Mouse (Mus musculus): ENCODE measurements around the gene Mall. TPM values are rescaled to one million over a fixed set of nuclear protein-coding genes. Genes with fewer than 3 reads are reported as not detected.

Mall gene
- polyA plus RNA-seq, 1 experiment: 0.98 TPM

GRCm38 (mm10) chr2:127689239-127689638 lies 40.5 kb downstream of the Mall start:
- TF ChIP-seq CTCF (IDR thresholded peaks at IDR 0.05; ENCODE audit: borderline replicate concordance, insufficient read depth, low read depth, low read length): no peak
- TF ChIP-seq POLR2A (IDR thresholded peaks at IDR 0.05; ENCODE audit: borderline replicate concordance, insufficient read depth, low read length): no peak
- 86% methylated on average over 4 of the region's 4 CpGs for WGBS
- no peaks in the 10 kb centered on the region for H3K27me3 ChIP-seq (ENCODE audit: control insufficient read depth, insufficient read depth, low read length)

GRCm38 (mm10) chr2:127683687-127684331 lies 45.9 kb downstream of the Mall start:
- 30% methylated on average over 12 of the region's 12 CpGs for WGBS
- Histone ChIP-seq H3K27me3 (ENCODE audit: control insufficient read depth, insufficient read depth, low read length) (no peaks in the 10 kb centered on the region), H3K4me1 (ENCODE audit: control insufficient read depth, insufficient read depth, low read length) (peaks cover 3% of the 10 kb centered on the region; the same call in 1 of the 2 replicates), H3K4me3 (replicated peaks; ENCODE audit: insufficient read depth, low read depth, low read length) (peak overlapping the region; percentile 11), H3K27ac (ENCODE audit: insufficient read depth, low read length) (no peak overlapping the region)
- DNase-seq: peak; percentile 56 to 67
- TF ChIP-seq POLR2A (IDR thresholded peaks at IDR 0.05; ENCODE audit: borderline replicate concordance, insufficient read depth, low read length) (no peak), CTCF (IDR thresholded peaks at IDR 0.05; ENCODE audit: borderline replicate concordance, insufficient read depth, low read depth, low read length) (peak; percentile 74)

More at GRCm38 (mm10) chr2:127689239-127689638, 40.5 kb downstream of the Mall start:
- DNase-seq: no peak
- Histone ChIP-seq H3K4me1 (ENCODE audit: control insufficient read depth, insufficient read depth, low read length) (no peaks in the 10 kb centered on the region), H3K27ac (ENCODE audit: insufficient read depth, low read length) (no peak overlapping the region), H3K4me3 (replicated peaks; ENCODE audit: insufficient read depth, low read depth, low read length) (no peak overlapping the region)

GRCm38 (mm10) chr2:127667843-127668506 lies 61.8 kb downstream of the Mall start:
- WGBS: 15% methylated on average over 2 of the region's 2 CpGs
- peak in 1 of 2 experiments; percentile 29 for DNase-seq
- TF ChIP-seq CTCF (IDR thresholded peaks at IDR 0.05; ENCODE audit: borderline replicate concordance, insufficient read depth, low read depth, low read length) (peak; percentile 15; the same call in 1 of the 2 replicates), POLR2A (IDR thresholded peaks at IDR 0.05; ENCODE audit: borderline replicate concordance, insufficient read depth, low read length) (no peak)

GRCm38 (mm10) chr2:127667015-127667414 lies 62.7 kb downstream of the Mall start:
- Histone ChIP-seq H3K27me3 (ENCODE audit: control insufficient read depth, insufficient read depth, low read length) (no peaks in the 10 kb centered on the region), H3K4me3 (replicated peaks; ENCODE audit: insufficient read depth, low read depth, low read length) (no peak overlapping the region), H3K4me1 (ENCODE audit: control insufficient read depth, insufficient read depth, low read length) (no peaks in the 10 kb centered on the region), H3K27ac (ENCODE audit: insufficient read depth, low read length) (no peak overlapping the region)
- no peak for TF ChIP-seq CTCF (IDR thresholded peaks at IDR 0.05; ENCODE audit: borderline replicate concordance, insufficient read depth, low read depth, low read length)
- TF ChIP-seq POLR2A (IDR thresholded peaks at IDR 0.05; ENCODE audit: borderline replicate concordance, insufficient read depth, low read length): no peak
- DNase-seq: no peak

More at GRCm38 (mm10) chr2:127667843-127668506, 61.8 kb downstream of the Mall start:
- H3K27me3 ChIP-seq (ENCODE audit: control insufficient read depth, insufficient read depth, low read length): no peaks in the 10 kb centered on the region
- H3K27ac ChIP-seq (ENCODE audit: insufficient read depth, low read length): no peak overlapping the region
- no peaks in the 10 kb centered on the region for H3K4me1 ChIP-seq (ENCODE audit: control insufficient read depth, insufficient read depth, low read length)
- no peak overlapping the region for H3K4me3 ChIP-seq (replicated peaks; ENCODE audit: insufficient read depth, low read depth, low read length)

GRCm38 (mm10) chr2:127662708-127663107 lies 67.0 kb downstream of the Mall start:
- H3K4me1 ChIP-seq (ENCODE audit: control insufficient read depth, insufficient read depth, low read length): no peaks in the 10 kb centered on the region
- no peak for DNase-seq
- no peak overlapping the region for H3K27ac ChIP-seq (ENCODE audit: insufficient read depth, low read length)
- TF ChIP-seq POLR2A (IDR thresholded peaks at IDR 0.05; ENCODE audit: borderline replicate concordance, insufficient read depth, low read length): no peak
- no peak for TF ChIP-seq CTCF (IDR thresholded peaks at IDR 0.05; ENCODE audit: borderline replicate concordance, insufficient read depth, low read depth, low read length)
- H3K4me3 ChIP-seq (replicated peaks; ENCODE audit: insufficient read depth, low read depth, low read length): no peak overlapping the region
- no peaks in the 10 kb centered on the region for H3K27me3 ChIP-seq (ENCODE audit: control insufficient read depth, insufficient read depth, low read length)
- WGBS: 38% methylated on average over 2 of the region's 2 CpGs

- peak; percentile 28 to 35 for DNase-seq
- Histone ChIP-seq H3K27me3 (ENCODE audit: control insufficient read depth, insufficient read depth, low read length) (no peaks in the 10 kb centered on the region; the same call in 1 of the 2 replicates), H3K4me3 (replicated peaks; ENCODE audit: insufficient read depth, low read depth, low read length) (peak within 1 kb of the TSS; percentile 50), H3K27ac (ENCODE audit: insufficient read depth, low read length) (no peak within 1 kb of the TSS; the same call in 1 of the 2 replicates), H3K4me1 (ENCODE audit: control insufficient read depth, insufficient read depth, low read length) (no peaks in the 10 kb centered on the region)
- TF ChIP-seq POLR2A (IDR thresholded peaks at IDR 0.05; ENCODE audit: borderline replicate concordance, insufficient read depth, low read length) (no peak), CTCF (IDR thresholded peaks at IDR 0.05; ENCODE audit: borderline replicate concordance, insufficient read depth, low read depth, low read length) (no peak)
- WGBS: under 1% methylated on average over 43 of the region's 43 CpGs
These were observed 73.5 kb downstream of the Mall start, which contains the start of gene Mal for GRCm38 (mm10) chr2:127656086-127656720. TSS of gene Mal (minus strand) at chr2:127656695.

GRCm38 (mm10) chr2:127655419-127655818 lies 74.3 kb downstream of the Mall start:
- H3K4me1 ChIP-seq (ENCODE audit: control insufficient read depth, insufficient read depth, low read length): no peaks in the 10 kb centered on the region
- no peak for DNase-seq
- WGBS: 18% methylated on average over 9 of the region's 9 CpGs
- H3K4me3 ChIP-seq (replicated peaks; ENCODE audit: insufficient read depth, low read depth, low read length): peak overlapping the region; percentile 14
- no peak for TF ChIP-seq CTCF (IDR thresholded peaks at IDR 0.05; ENCODE audit: borderline replicate concordance, insufficient read depth, low read depth, low read length)
- TF ChIP-seq POLR2A (IDR thresholded peaks at IDR 0.05; ENCODE audit: borderline replicate concordance, insufficient read depth, low read length): no peak
- no peaks in the 10 kb centered on the region; the same call in 1 of the 2 replicates for H3K27me3 ChIP-seq (ENCODE audit: control insufficient read depth, insufficient read depth, low read length)
- H3K27ac ChIP-seq (ENCODE audit: insufficient read depth, low read length): no peak overlapping the region

Data from cerebellum, adult 2 months (tissue).